Mouse (Mus musculus): ENCODE data around the gene Krt1. TPM values are rescaled to one million over a fixed set of nuclear protein-coding genes. Genes with fewer than 3 reads are reported as not detected.
A peak's percentile ranks its signal among the peaks of the same experiment; 100 is the strongest.

Gene Krt1
- 1 to 10 TPM; 3.3 TPM for total RNA-seq (2021)
- long read RNA-seq, experiment 1, partial matches to known transcripts: 5 of 6 reads
- long read RNA-seq, experiment 1, other reads (novel, unspliced or antisense): 0 of 6 reads
- long read RNA-seq, experiment 2, partial matches to known transcripts: 2 of 4 reads
- long read RNA-seq, experiment 2, other reads (novel, unspliced or antisense): 0 of 4 reads

GRCm38 (mm10) chr15:101850694-101851093, at the start of gene Krt1:
TSS of gene Krt1 (minus strand) at chr15:101850794.
- intact Hi-C loops (cut with DNase I): no loop called here
- DNase-seq (ENCODE audit: low spot score in 2 of 2): no peak

- intact Hi-C loops (cut with DNase I): no loop called here
- DNase-seq (ENCODE audit: low spot score in 2 of 2): no peak
These were observed 44.6 kb upstream of the Krt1 start for GRCm38 (mm10) chr15:101895216-101895615.

- intact Hi-C loops (cut with DNase I): no loop called here
- no peak for DNase-seq (ENCODE audit: low spot score in 2 of 2)
These were observed 42.2 kb upstream of the Krt1 start, which contains the start of gene Krt76 for GRCm38 (mm10) chr15:101892820-101893219. TSS of gene Krt76 (minus strand) at chr15:101892920.

GRCm38 (mm10) chr15:101879776-101880175, 29.2 kb upstream of the Krt1 start:
- intact Hi-C loops (cut with DNase I): loop anchor here (5.0 kb wide), 1 partner anchor 93 kb away; no protein-coding TSS in a partner anchor
- DNase-seq (ENCODE audit: low spot score in 2 of 2): no peak

GRCm38 (mm10) chr15:101878041-101878440, 27.4 kb upstream of the Krt1 start:
- DNase-seq (ENCODE audit: low spot score in 2 of 2): no peak
- intact Hi-C loops (cut with DNase I): loop anchor here (5.0 kb wide), 1 partner anchor 94 kb away; no protein-coding TSS in a partner anchor

GRCm38 (mm10) chr15:101874383-101874782, 23.8 kb upstream of the Krt1 start:
- intact Hi-C loops (cut with DNase I): no loop called here
- DNase-seq (ENCODE audit: low spot score in 2 of 2): no peak

GRCm38 (mm10) chr15:101873231-101873630, 22.6 kb upstream of the Krt1 start:
- intact Hi-C loops (cut with DNase I): no loop called here
- DNase-seq (ENCODE audit: low spot score in 2 of 2): no peak

- peak; percentile 74 to 79 for DNase-seq (ENCODE audit: low spot score in 2 of 2)
- intact Hi-C loops (cut with DNase I): loop anchor here (5.0 to 10.0 kb wide), 2 partner anchors 67 to 535 kb away; partner anchors contain the start of gene Krt73
These were observed 18.8 kb upstream of the Krt1 start, which contains the start of gene Krt77 for GRCm38 (mm10) chr15:101869431-101869830. TSS of gene Krt77 (minus strand) at chr15:101869705.

GRCm38 (mm10) chr15:101866754-101867153, 16.2 kb upstream of the Krt1 start:
- intact Hi-C loops (cut with DNase I): loop anchor here (5.0 to 10.0 kb wide), 2 partner anchors 64 to 532 kb away; partner anchors contain the start of gene Krt73
- DNase-seq (ENCODE audit: low spot score in 2 of 2): peak in 1 of 2 experiments; percentile 55

GRCm38 (mm10) chr15:101860421-101861130, 10.0 kb upstream of the Krt1 start:
- intact Hi-C loops (cut with DNase I): loop anchor here (10.0 kb wide), 1 partner anchor 526 kb away; no protein-coding TSS in a partner anchor
- DNase-seq (ENCODE audit: low spot score in 2 of 2): no peak

GRCm38 (mm10) chr15:101859735-101860170, 9.2 kb upstream of the Krt1 start:
- intact Hi-C loops (cut with DNase I): loop anchor here (10.0 kb wide), 1 partner anchor 525 kb away; no protein-coding TSS in a partner anchor
- peak in 1 of 2 experiments; percentile 65 for DNase-seq (ENCODE audit: low spot score in 2 of 2)

GRCm38 (mm10) chr15:101858673-101859425, 8.3 kb upstream of the Krt1 start:
- intact Hi-C loops (cut with DNase I): no loop called here

GRCm38 (mm10) chr15:101856696-101857095, 6.1 kb upstream of the Krt1 start:
- DNase-seq (ENCODE audit: low spot score in 2 of 2): no peak
- intact Hi-C loops (cut with DNase I): no loop called here

More at GRCm38 (mm10) chr15:101858673-101859425, 8.3 kb upstream of the Krt1 start:
- DNase-seq (ENCODE audit: low spot score in 2 of 2): no peak

- intact Hi-C loops (cut with DNase I): no loop called here
- DNase-seq (ENCODE audit: low spot score in 2 of 2): no peak
These were observed 5.1 kb upstream of the Krt1 start for GRCm38 (mm10) chr15:101855732-101856131.

GRCm38 (mm10) chr15:101854294-101854693, 3.7 kb upstream of the Krt1 start:
- intact Hi-C loops (cut with DNase I): no loop called here
- no peak for DNase-seq (ENCODE audit: low spot score in 2 of 2)

- no peak for DNase-seq (ENCODE audit: low spot score in 2 of 2)
- intact Hi-C loops (cut with DNase I): no loop called here
These were observed 2.0 kb upstream of the Krt1 start for GRCm38 (mm10) chr15:101852571-101852970.

GRCm38 (mm10) chr15:101845971-101846403, 4.6 kb downstream of the Krt1 start:
- peak; percentile 40 to 60 for DNase-seq (ENCODE audit: low spot score in 2 of 2)
- intact Hi-C loops (cut with DNase I): no loop called here

- no peak for DNase-seq (ENCODE audit: low spot score in 2 of 2)
- intact Hi-C loops (cut with DNase I): no loop called here
These were observed 7.4 kb downstream of the Krt1 start for GRCm38 (mm10) chr15:101843192-101843591.

- peak in 1 of 2 experiments; percentile 43 for DNase-seq (ENCODE audit: low spot score in 2 of 2)
- intact Hi-C loops (cut with DNase I): no loop called here
These were observed 15.7 kb downstream of the Krt1 start for GRCm38 (mm10) chr15:101834784-101835328.
